Mouse (Mus musculus): ENCODE measurements around the gene Csrp1. TPM values are rescaled to one million over a fixed set of nuclear protein-coding genes. Genes with fewer than 3 reads are reported as not detected.

The Csrp1 gene
- polyA plus RNA-seq, 1 experiment from 2014 or later: 285 TPM

DNA sequence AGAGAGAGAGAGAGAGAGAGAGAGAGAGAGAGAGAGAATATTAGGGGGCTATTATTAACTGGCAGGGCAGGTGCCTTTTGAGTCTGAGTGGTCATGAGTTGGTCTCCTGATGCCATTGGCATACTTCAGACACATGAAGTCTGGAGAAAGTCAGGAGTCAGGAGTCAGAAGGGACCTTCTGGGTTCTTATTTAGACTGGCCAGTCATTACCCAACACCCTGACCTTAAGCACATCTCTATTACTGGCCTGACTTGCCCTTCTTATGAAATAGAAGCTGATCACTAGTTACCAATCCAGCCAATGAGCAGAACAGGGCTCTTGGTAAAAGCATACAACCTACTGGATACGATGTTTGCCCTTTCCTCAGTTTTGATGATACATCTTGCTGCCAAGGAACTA, 57.2 kb downstream of the Csrp1 start:
- 88% methylated on average over 1 of the region's 1 CpGs for WGBS
- no peak for TF ChIP-seq CTCF (IDR thresholded peaks at IDR 0.05; ENCODE audit: low read depth)
- no peak overlapping the region for H3K4me2 ChIP-seq (replicated peaks; ENCODE audit: low read depth)
- ATAC-seq: no peak
- 0 out of 2 replicates have a peak, but pooled peaks cover 5% of the 10 kb centered on the region for H3K27me3 ChIP-seq (replicated peaks; ENCODE audit: control insufficient read depth, insufficient read depth, low read length)
- no peak overlapping the region for H3K9ac ChIP-seq (ENCODE audit: low read depth, low read length)
- H3K4me3 ChIP-seq (ENCODE audit: low read depth, low read length): no peak overlapping the region
- H3K27ac ChIP-seq (ENCODE audit: low read depth, low read length): no peak overlapping the region
- no peaks in the 10 kb centered on the region for H3K4me1 ChIP-seq (replicated peaks; ENCODE audit: control insufficient read depth, insufficient read depth, low read length)
- no peaks in the 10 kb centered on the region for H3K9me3 ChIP-seq (ENCODE audit: control insufficient read depth)
- H3K36me3 ChIP-seq (ENCODE audit: control insufficient read depth, insufficient read depth): no peaks in the 10 kb centered on the region

DNA sequence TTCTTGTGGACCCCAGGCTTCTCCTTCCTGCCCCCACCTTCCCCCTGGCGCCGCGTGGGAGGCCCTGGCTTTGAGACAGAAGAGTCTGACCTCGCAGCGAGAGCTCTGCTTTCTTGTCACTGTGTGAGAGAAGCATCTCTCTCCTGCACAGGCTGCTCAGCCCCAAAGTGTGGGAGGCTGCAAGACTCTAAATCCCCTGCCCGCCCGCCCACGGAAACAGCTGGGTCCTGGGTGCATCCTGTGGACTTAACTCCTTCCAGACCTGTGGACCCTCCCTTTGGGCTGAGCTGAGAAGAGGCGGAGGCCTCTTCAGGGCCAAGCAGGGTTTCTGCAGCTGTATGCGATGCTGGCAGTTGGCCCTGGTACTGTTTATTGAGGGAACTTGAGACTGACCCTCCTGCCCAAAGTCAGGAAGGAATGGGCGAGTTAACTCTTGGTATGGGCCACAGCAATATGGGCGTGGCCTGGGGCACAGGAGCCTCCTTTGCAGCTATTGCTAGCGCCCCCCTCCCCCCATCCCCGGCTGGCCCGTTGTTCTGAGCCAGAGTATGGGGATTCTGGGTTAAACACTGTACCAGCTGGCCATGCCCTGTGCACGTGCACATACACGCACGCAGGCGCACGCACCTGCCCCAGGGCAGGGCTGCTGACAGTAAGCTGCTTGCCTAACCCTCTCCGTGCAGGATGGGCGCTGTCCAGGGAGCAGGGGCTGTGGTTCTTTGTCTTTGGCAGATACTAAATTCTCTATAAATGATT, 59.1 kb downstream of the Csrp1 start, which contains the start of gene Tnni1:
Gene Tnni1 (plus strand): TSS at position 655 of the 756 bp plus-strand sequence.
- Histone ChIP-seq H3K27ac (ENCODE audit: low read depth, low read length) (no peak within 1 kb of the TSS), H3K9ac (ENCODE audit: low read depth, low read length) (no peak within 1 kb of the TSS), H3K4me1 (replicated peaks; ENCODE audit: control insufficient read depth, insufficient read depth, low read length) (no peaks in the 10 kb centered on the region), H3K4me3 (ENCODE audit: low read depth, low read length) (no peak within 1 kb of the TSS), H3K36me3 (ENCODE audit: control insufficient read depth, insufficient read depth) (no peaks in the 10 kb centered on the region), H3K9me3 (ENCODE audit: control insufficient read depth) (no peaks in the 10 kb centered on the region), H3K27me3 (replicated peaks; ENCODE audit: control insufficient read depth, insufficient read depth, low read length) (0 out of 2 replicates have a peak, but pooled peaks cover 5% of the 10 kb centered on the region), H3K4me2 (replicated peaks; ENCODE audit: low read depth) (no peak within 1 kb of the TSS)
- WGBS: 28% methylated on average over 22 of the region's 22 CpGs
- TF ChIP-seq CTCF (IDR thresholded peaks at IDR 0.05; ENCODE audit: low read depth): no peak
- ATAC-seq: peak; percentile 26; the same call in 1 of the 2 replicates

DNA sequence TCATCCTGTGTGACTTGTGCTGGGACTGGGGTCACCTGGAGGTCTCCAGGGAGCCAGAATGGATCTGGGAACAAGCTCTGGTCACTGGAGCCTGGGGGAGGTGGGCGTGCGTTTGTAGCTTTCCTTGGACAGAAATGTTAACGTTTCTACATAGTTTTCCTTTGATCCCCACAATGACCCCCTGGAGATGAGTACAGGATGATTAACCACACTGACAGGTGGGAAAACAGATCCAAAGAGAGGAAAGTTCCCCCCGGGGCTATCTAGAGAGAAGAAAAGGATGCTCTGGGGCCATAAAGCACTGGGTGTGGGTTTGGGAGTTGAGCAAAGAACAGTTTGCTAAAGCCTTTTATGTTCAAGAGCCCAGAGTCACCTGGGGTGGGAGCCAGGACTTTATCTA, 60.8 kb downstream of the Csrp1 start:
- no peak for TF ChIP-seq CTCF (IDR thresholded peaks at IDR 0.05; ENCODE audit: low read depth)
- Histone ChIP-seq H3K4me2 (replicated peaks; ENCODE audit: low read depth) (no peak overlapping the region), H3K27me3 (replicated peaks; ENCODE audit: control insufficient read depth, insufficient read depth, low read length) (0 out of 2 replicates have a peak, but pooled peaks cover 5% of the 10 kb centered on the region), H3K4me3 (ENCODE audit: low read depth, low read length) (no peak overlapping the region), H3K36me3 (ENCODE audit: control insufficient read depth, insufficient read depth) (no peaks in the 10 kb centered on the region), H3K4me1 (replicated peaks; ENCODE audit: control insufficient read depth, insufficient read depth, low read length) (no peaks in the 10 kb centered on the region), H3K9ac (ENCODE audit: low read depth, low read length) (no peak overlapping the region), H3K9me3 (ENCODE audit: control insufficient read depth) (no peaks in the 10 kb centered on the region), H3K27ac (ENCODE audit: low read depth, low read length) (no peak overlapping the region)
- 64% methylated on average over 4 of the region's 4 CpGs for WGBS
- ATAC-seq: no peak

DNA sequence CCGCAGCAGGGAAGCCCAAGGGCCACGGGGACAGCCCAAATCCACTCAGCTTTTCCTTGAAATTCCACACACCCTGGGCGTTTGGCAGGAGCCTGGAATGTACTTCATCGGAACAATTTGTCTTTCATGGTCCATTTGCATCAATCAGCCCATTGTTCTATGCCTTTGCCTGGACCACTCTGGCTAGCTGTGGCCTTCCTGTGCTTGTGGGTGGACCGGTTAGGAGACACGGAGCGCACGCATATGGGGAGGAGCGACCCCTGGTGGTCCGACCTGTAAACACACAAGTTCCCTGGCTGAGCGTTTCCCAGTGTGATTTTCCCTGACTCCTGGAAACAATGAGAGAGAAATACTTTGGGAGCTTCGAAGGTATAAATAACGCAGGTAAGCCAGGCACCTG, 61.4 kb downstream of the Csrp1 start:
- H3K9me3 ChIP-seq (ENCODE audit: control insufficient read depth): no peaks in the 10 kb centered on the region
- 0 out of 2 replicates have a peak, but pooled peaks cover 5% of the 10 kb centered on the region for H3K27me3 ChIP-seq (replicated peaks; ENCODE audit: control insufficient read depth, insufficient read depth, low read length)
- H3K4me2 ChIP-seq (replicated peaks; ENCODE audit: low read depth): no peak overlapping the region
- ATAC-seq: peak; percentile 34; the same call in 1 of the 2 replicates
- peak; percentile 98 for TF ChIP-seq CTCF (IDR thresholded peaks at IDR 0.05; ENCODE audit: low read depth)
- no peaks in the 10 kb centered on the region for H3K36me3 ChIP-seq (ENCODE audit: control insufficient read depth, insufficient read depth)
- 17% methylated on average over 13 of the region's 13 CpGs for WGBS
- no peak overlapping the region for H3K4me3 ChIP-seq (ENCODE audit: low read depth, low read length)
- no peak overlapping the region for H3K27ac ChIP-seq (ENCODE audit: low read depth, low read length)
- H3K9ac ChIP-seq (ENCODE audit: low read depth, low read length): no peak overlapping the region
- H3K4me1 ChIP-seq (replicated peaks; ENCODE audit: control insufficient read depth, insufficient read depth, low read length): no peaks in the 10 kb centered on the region

DNA sequence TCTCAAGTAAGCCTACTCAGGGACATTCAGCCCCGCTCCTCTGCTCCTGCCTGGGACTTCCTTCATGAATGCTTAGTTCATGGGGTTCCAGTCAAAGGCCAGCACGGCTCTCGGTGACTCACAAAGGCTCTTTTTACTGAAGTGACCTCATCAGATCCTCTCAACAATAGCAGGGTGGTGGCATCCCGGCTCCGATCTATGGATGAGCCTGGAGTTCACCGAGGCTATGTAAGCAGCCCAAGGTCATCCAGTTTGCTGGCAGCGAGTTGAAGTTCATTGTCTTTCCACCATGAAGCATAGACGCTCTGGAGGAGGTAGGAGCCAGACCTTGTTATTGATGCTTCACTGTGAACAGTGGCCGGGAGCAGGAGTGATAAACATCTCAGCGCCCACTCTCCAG, 63.0 kb downstream of the Csrp1 start:
- no peak for TF ChIP-seq CTCF (IDR thresholded peaks at IDR 0.05; ENCODE audit: low read depth)
- no peaks in the 10 kb centered on the region for H3K9me3 ChIP-seq (ENCODE audit: control insufficient read depth)
- no peak overlapping the region for H3K27ac ChIP-seq (ENCODE audit: low read depth, low read length)
- H3K36me3 ChIP-seq (ENCODE audit: control insufficient read depth, insufficient read depth): no peaks in the 10 kb centered on the region
- no peaks in the 10 kb centered on the region for H3K4me1 ChIP-seq (replicated peaks; ENCODE audit: control insufficient read depth, insufficient read depth, low read length)
- no peak for ATAC-seq
- H3K4me3 ChIP-seq (ENCODE audit: low read depth, low read length): no peak overlapping the region
- H3K4me2 ChIP-seq (replicated peaks; ENCODE audit: low read depth): no peak overlapping the region
- H3K27me3 ChIP-seq (replicated peaks; ENCODE audit: control insufficient read depth, insufficient read depth, low read length): 0 out of 2 replicates have a peak, but pooled peaks cover 5% of the 10 kb centered on the region
- no peak overlapping the region for H3K9ac ChIP-seq (ENCODE audit: low read depth, low read length)
- WGBS: 61% methylated on average over 10 of the region's 10 CpGs

DNA sequence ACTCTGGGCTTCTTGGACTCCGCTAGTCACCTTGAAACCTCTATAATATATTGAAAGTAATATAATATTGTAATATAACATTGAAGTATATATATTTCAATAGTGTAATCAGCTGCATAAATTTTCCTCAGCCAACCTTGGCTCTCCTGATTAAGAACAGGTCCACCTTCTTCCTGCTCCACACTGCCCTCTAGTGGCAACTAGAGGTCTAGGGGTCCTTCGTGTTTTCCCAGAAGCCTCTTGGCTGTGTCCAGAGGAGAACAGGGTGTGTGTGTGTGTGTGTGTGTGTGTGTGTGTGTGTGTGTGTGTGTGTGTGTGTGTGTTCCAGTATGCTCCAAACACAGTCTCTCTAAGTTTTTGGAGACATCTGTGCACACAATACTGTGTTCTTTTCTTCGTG, 67.9 kb downstream of the Csrp1 start:
- ATAC-seq: no peak
- Histone ChIP-seq H3K9ac (ENCODE audit: low read depth, low read length) (no peak overlapping the region), H3K4me1 (replicated peaks; ENCODE audit: control insufficient read depth, insufficient read depth, low read length) (peaks cover 11% of the 10 kb centered on the region; the same call in 1 of the 2 replicates), H3K4me2 (replicated peaks; ENCODE audit: low read depth) (no peak overlapping the region), H3K27me3 (replicated peaks; ENCODE audit: control insufficient read depth, insufficient read depth, low read length) (no peaks in the 10 kb centered on the region), H3K4me3 (ENCODE audit: low read depth, low read length) (no peak overlapping the region), H3K9me3 (ENCODE audit: control insufficient read depth) (no peaks in the 10 kb centered on the region), H3K27ac (ENCODE audit: low read depth, low read length) (no peak overlapping the region), H3K36me3 (ENCODE audit: control insufficient read depth, insufficient read depth) (no peaks in the 10 kb centered on the region)
- peak; percentile 90 for TF ChIP-seq CTCF (IDR thresholded peaks at IDR 0.05; ENCODE audit: low read depth)
- 46% methylated on average over 3 of the region's 3 CpGs for WGBS

Data from intestine, postnatal 0 days (tissue).